Mouse (Mus musculus): ENCODE results near the gene Kcnk13. TPM values are rescaled to one million over a fixed set of nuclear protein-coding genes. Genes with fewer than 3 reads are reported as not detected.

Gene Kcnk13
- polyA plus RNA-seq, 1 experiment, result not detected

- Histone ChIP-seq H3K27ac (ENCODE audit: insufficient read depth, low read length) (no peak overlapping the region), H3K36me3 (ENCODE audit: control insufficient read depth, insufficient read depth, low read length, poor library complexity, severe bottlenecking) (no peaks in the 10 kb centered on the region), H3K9me3 (replicated peaks; ENCODE audit: control insufficient read depth, insufficient read depth, low read length, poor library complexity, severe bottlenecking) (no peaks in the 10 kb centered on the region), H3K4me1 (ENCODE audit: control insufficient read depth, insufficient read depth, low read length) (no peaks in the 10 kb centered on the region), H3K4me3 (ENCODE audit: low read depth, low read length) (no peak overlapping the region), H3K27me3 (ENCODE audit: control insufficient read depth, insufficient read depth, low read length, poor library complexity, severe bottlenecking) (no peaks in the 10 kb centered on the region), H3K9ac (ENCODE audit: low read depth, poor library complexity, severe bottlenecking) (no peak overlapping the region)
- TF ChIP-seq CTCF (IDR thresholded peaks at IDR 0.05; ENCODE audit: low read depth, low read length), result no peak
- TF ChIP-seq EP300 (IDR thresholded peaks at IDR 0.05; ENCODE audit: insufficient read depth, low read depth, low read length), result no peak
- TF ChIP-seq POLR2A (IDR thresholded peaks at IDR 0.05; ENCODE audit: insufficient read depth, low read length), result no peak
Measured at GRCm38 (mm10) chr12:99958068-99959060, 5.9 kb upstream of the Kcnk13 start.

GRCm38 (mm10) chr12:99959291-99959690, 5.0 kb upstream of the Kcnk13 start:
- H3K27me3 ChIP-seq (ENCODE audit: control insufficient read depth, insufficient read depth, low read length, poor library complexity, severe bottlenecking), result no peaks in the 10 kb centered on the region
- no peaks in the 10 kb centered on the region for H3K9me3 ChIP-seq (replicated peaks; ENCODE audit: control insufficient read depth, insufficient read depth, low read length, poor library complexity, severe bottlenecking)
- H3K36me3 ChIP-seq (ENCODE audit: control insufficient read depth, insufficient read depth, low read length, poor library complexity, severe bottlenecking), result no peaks in the 10 kb centered on the region
- H3K4me3 ChIP-seq (ENCODE audit: low read depth, low read length), result no peak overlapping the region
- no peak for TF ChIP-seq EP300 (IDR thresholded peaks at IDR 0.05; ENCODE audit: insufficient read depth, low read depth, low read length)
- no peak for TF ChIP-seq CTCF (IDR thresholded peaks at IDR 0.05; ENCODE audit: low read depth, low read length)
- no peak for TF ChIP-seq POLR2A (IDR thresholded peaks at IDR 0.05; ENCODE audit: insufficient read depth, low read length)
- H3K4me1 ChIP-seq (ENCODE audit: control insufficient read depth, insufficient read depth, low read length), result no peaks in the 10 kb centered on the region
- H3K9ac ChIP-seq (ENCODE audit: low read depth, poor library complexity, severe bottlenecking), result no peak overlapping the region
- H3K27ac ChIP-seq (ENCODE audit: insufficient read depth, low read length), result no peak overlapping the region

GRCm38 (mm10) chr12:99959930-99960329, 4.4 kb upstream of the Kcnk13 start:
- Histone ChIP-seq H3K9ac (ENCODE audit: low read depth, poor library complexity, severe bottlenecking) (no peak overlapping the region), H3K36me3 (ENCODE audit: control insufficient read depth, insufficient read depth, low read length, poor library complexity, severe bottlenecking) (no peaks in the 10 kb centered on the region)
- TF ChIP-seq POLR2A (IDR thresholded peaks at IDR 0.05; ENCODE audit: insufficient read depth, low read length) (no peak), EP300 (IDR thresholded peaks at IDR 0.05; ENCODE audit: insufficient read depth, low read depth, low read length) (no peak), CTCF (IDR thresholded peaks at IDR 0.05; ENCODE audit: low read depth, low read length) (no peak)

GRCm38 (mm10) chr12:99960675-99961074, 3.6 kb upstream of the Kcnk13 start:
- Histone ChIP-seq H3K4me1 (ENCODE audit: control insufficient read depth, insufficient read depth, low read length) (no peaks in the 10 kb centered on the region), H3K4me3 (ENCODE audit: low read depth, low read length) (no peak overlapping the region), H3K27me3 (ENCODE audit: control insufficient read depth, insufficient read depth, low read length, poor library complexity, severe bottlenecking) (0 out of 2 replicates have a peak, but pooled peaks cover 6% of the 10 kb centered on the region), H3K27ac (ENCODE audit: insufficient read depth, low read length) (no peak overlapping the region), H3K9ac (ENCODE audit: low read depth, poor library complexity, severe bottlenecking) (no peak overlapping the region), H3K36me3 (ENCODE audit: control insufficient read depth, insufficient read depth, low read length, poor library complexity, severe bottlenecking) (no peaks in the 10 kb centered on the region), H3K9me3 (replicated peaks; ENCODE audit: control insufficient read depth, insufficient read depth, low read length, poor library complexity, severe bottlenecking) (no peaks in the 10 kb centered on the region)
- TF ChIP-seq CTCF (IDR thresholded peaks at IDR 0.05; ENCODE audit: low read depth, low read length), result no peak
- TF ChIP-seq POLR2A (IDR thresholded peaks at IDR 0.05; ENCODE audit: insufficient read depth, low read length), result no peak
- no peak for TF ChIP-seq EP300 (IDR thresholded peaks at IDR 0.05; ENCODE audit: insufficient read depth, low read depth, low read length)

More at GRCm38 (mm10) chr12:99959930-99960329, 4.4 kb upstream of the Kcnk13 start:
- no peak overlapping the region for H3K4me3 ChIP-seq (ENCODE audit: low read depth, low read length)
- no peaks in the 10 kb centered on the region for H3K4me1 ChIP-seq (ENCODE audit: control insufficient read depth, insufficient read depth, low read length)
- no peaks in the 10 kb centered on the region for H3K9me3 ChIP-seq (replicated peaks; ENCODE audit: control insufficient read depth, insufficient read depth, low read length, poor library complexity, severe bottlenecking)
- H3K27ac ChIP-seq (ENCODE audit: insufficient read depth, low read length), result no peak overlapping the region
- H3K27me3 ChIP-seq (ENCODE audit: control insufficient read depth, insufficient read depth, low read length, poor library complexity, severe bottlenecking), result no peaks in the 10 kb centered on the region

- no peaks in the 10 kb centered on the region for H3K9me3 ChIP-seq (replicated peaks; ENCODE audit: control insufficient read depth, insufficient read depth, low read length, poor library complexity, severe bottlenecking)
- peak overlapping the region; percentile 54 for H3K4me3 ChIP-seq (ENCODE audit: low read depth, low read length)
- no peak for TF ChIP-seq POLR2A (IDR thresholded peaks at IDR 0.05; ENCODE audit: insufficient read depth, low read length)
- no peak for TF ChIP-seq EP300 (IDR thresholded peaks at IDR 0.05; ENCODE audit: insufficient read depth, low read depth, low read length)
- TF ChIP-seq CTCF (IDR thresholded peaks at IDR 0.05; ENCODE audit: low read depth, low read length), result no peak
- peak overlapping the region; percentile 7 for H3K9ac ChIP-seq (ENCODE audit: low read depth, poor library complexity, severe bottlenecking)
- H3K4me1 ChIP-seq (ENCODE audit: control insufficient read depth, insufficient read depth, low read length), result no peaks in the 10 kb centered on the region
- no peaks in the 10 kb centered on the region for H3K36me3 ChIP-seq (ENCODE audit: control insufficient read depth, insufficient read depth, low read length, poor library complexity, severe bottlenecking)
- H3K27me3 ChIP-seq (ENCODE audit: control insufficient read depth, insufficient read depth, low read length, poor library complexity, severe bottlenecking), result peaks cover 14% of the 10 kb centered on the region
- H3K27ac ChIP-seq (ENCODE audit: insufficient read depth, low read length), result no peak overlapping the region
Measured at GRCm38 (mm10) chr12:99965203-99966115, 1.2 kb downstream of the Kcnk13 start.

Measured in ES-Bruce4 (cell line).